Mouse (Mus musculus) C2C12 (cell line): ENCODE results near the gene Tectb. TPM values are rescaled to one million over a fixed set of nuclear protein-coding genes. Genes with fewer than 3 reads are reported as not detected.
A peak's percentile ranks its signal among the peaks of the same experiment; 100 is the strongest.

ENCODE experiments used
- H3K27me3 ChIP-seq: one replicate; pipeline ENCODE4 v1.6.1; 2011; ENCODE audit not compliant: control insufficient read depth, insufficient read depth, insufficient read length
- H3K36me3 ChIP-seq: one replicate; pipeline ENCODE4 v1.6.1; 2011; ENCODE audit not compliant: control insufficient read depth, insufficient read depth
- H3K4me3 ChIP-seq: one replicate; pipeline ENCODE4 v1.5.1; 2011; ENCODE audit warnings: mild to moderate bottlenecking, control low read depth; ENCODE audit not compliant: poor library complexity, insufficient read depth, severe bottlenecking
- H3K79me2 ChIP-seq: one replicate; pipeline ENCODE4 v1.6.1; 2011; ENCODE audit not compliant: control insufficient read depth, insufficient read depth
- H3K79me3 ChIP-seq: one replicate; pipeline ENCODE4 v1.6.1; 2011; ENCODE audit warnings: low read depth, control low read depth
- H3ac ChIP-seq: one replicate; pipeline ENCODE3; 2011; ENCODE audit warnings: low read depth; ENCODE audit not compliant: control insufficient read depth, insufficient read length
- CEBPB ChIP-seq: IDR thresholded peaks from one replicate; pipeline ENCODE4 v1.6.1; 2011; ENCODE audit warnings: low read depth, mild to moderate bottlenecking, control low read depth, moderate library complexity
- CTCF ChIP-seq: IDR thresholded peaks from one replicate; pipeline ENCODE4 v1.5.1; 2011; ENCODE audit not compliant: control insufficient read depth, insufficient read depth, insufficient read length
- FOSL1 ChIP-seq: IDR thresholded peaks from one replicate; pipeline ENCODE4 v1.8.0; 2011; ENCODE audit warnings: mild to moderate bottlenecking, low read length; ENCODE audit not compliant: poor library complexity, insufficient read depth, severe bottlenecking
- MAX ChIP-seq: IDR thresholded peaks from one replicate; pipeline ENCODE4 v1.6.1; 2011; ENCODE audit warnings: mild to moderate bottlenecking, control low read depth
- MYOD1 ChIP-seq: IDR thresholded peaks from one replicate; pipeline ENCODE4 v1.6.1; 2011; ENCODE audit warnings: low read depth; ENCODE audit not compliant: control insufficient read depth, insufficient read length
- MYOG ChIP-seq: IDR thresholded peaks from one replicate; pipeline ENCODE4 v1.6.1; 2011; ENCODE audit not compliant: control insufficient read depth, insufficient read length; ENCODE audit errors: extremely low read depth
- USF1 ChIP-seq: IDR thresholded peaks from one replicate; pipeline ENCODE4 v1.6.1; 2011; ENCODE audit warnings: low read depth, mild to moderate bottlenecking, control low read depth, moderate library complexity
- polyA plus RNA-seq: library from polyadenylated mRNA; unstranded; fragments of >200 nt; fragmentation: generic; extraction: Trizol; gene quantifications from one replicate; pipeline ENCODE4 v1.2.1, GENCODE M21; 2012; ENCODE audit warnings: missing spikeins

Tectb gene
- polyA plus RNA-seq, 1 experiment, result not detected

GRCm38 (mm10) chr19:55206482-55207138 lies 26.1 kb downstream of the Tectb start:
- Histone ChIP-seq H3ac (no peak overlapping the region), H3K36me3 (no peaks in the 10 kb centered on the region), H3K79me2 (no peaks in the 10 kb centered on the region), H3K79me3 (no peaks in the 10 kb centered on the region), H3K27me3 (peaks cover 41% of the 10 kb centered on the region), H3K4me3 (no peak overlapping the region)
- TF ChIP-seq USF1, result no peak
- TF ChIP-seq CTCF, result peak; percentile 40

- Histone ChIP-seq H3K36me3 (no peaks in the 10 kb centered on the region), H3K27me3 (peaks cover 39% of the 10 kb centered on the region), H3K79me3 (no peaks in the 10 kb centered on the region), H3K79me2 (no peaks in the 10 kb centered on the region), H3ac (no peak overlapping the region), H3K4me3 (no peak overlapping the region)
- no peak for TF ChIP-seq CTCF
- no peak for TF ChIP-seq MYOD1
- TF ChIP-seq CEBPB, result no peak
- no peak for TF ChIP-seq FOSL1
- TF ChIP-seq USF1, result no peak
- TF ChIP-seq MAX, result no peak
- no peak for TF ChIP-seq MYOG
Observed at GRCm38 (mm10) chr19:55207205-55207604, 26.7 kb downstream of the Tectb start.

GRCm38 (mm10) chr19:55207746-55208538 lies 27.4 kb downstream of the Tectb start:
- Histone ChIP-seq H3ac (no peak overlapping the region), H3K79me3 (no peaks in the 10 kb centered on the region), H3K27me3 (peaks cover 35% of the 10 kb centered on the region), H3K36me3 (no peaks in the 10 kb centered on the region), H3K79me2 (no peaks in the 10 kb centered on the region), H3K4me3 (no peak overlapping the region)
- TF ChIP-seq FOSL1, result no peak
- no peak for TF ChIP-seq CEBPB
- TF ChIP-seq CTCF, result no peak
- TF ChIP-seq USF1, result no peak
- no peak for TF ChIP-seq MAX
- no peak for TF ChIP-seq MYOG
- TF ChIP-seq MYOD1, result no peak

GRCm38 (mm10) chr19:55208654-55209053 lies 28.1 kb downstream of the Tectb start:
- Histone ChIP-seq H3K79me3 (no peaks in the 10 kb centered on the region), H3K4me3 (no peak overlapping the region), H3ac (no peak overlapping the region), H3K36me3 (no peaks in the 10 kb centered on the region), H3K79me2 (no peaks in the 10 kb centered on the region), H3K27me3 (peaks cover 29% of the 10 kb centered on the region)
- TF ChIP-seq FOSL1 (no peak), CTCF (no peak), CEBPB (no peak), USF1 (no peak)

- Histone ChIP-seq H3K79me2 (no peaks in the 10 kb centered on the region), H3K36me3 (no peaks in the 10 kb centered on the region), H3K27me3 (peaks cover 27% of the 10 kb centered on the region), H3K79me3 (no peaks in the 10 kb centered on the region), H3ac (no peak overlapping the region), H3K4me3 (no peak overlapping the region)
- TF ChIP-seq FOSL1, result no peak
- no peak for TF ChIP-seq MAX
- TF ChIP-seq CTCF, result no peak
- TF ChIP-seq MYOG, result no peak
- TF ChIP-seq USF1, result no peak
- no peak for TF ChIP-seq MYOD1
- no peak for TF ChIP-seq CEBPB
Observed at GRCm38 (mm10) chr19:55209084-55209483, 28.6 kb downstream of the Tectb start.
